Mouse (Mus musculus): Measurements from ENCODE around the gene Gm48552.

Gm48552 gene

GRCm38 (mm10) chr10:81421797-81422100 is 32.9 kb downstream of the Gm48552 start:
- Histone ChIP-seq H3K36me3 (ENCODE audit: control insufficient read depth, insufficient read depth, low read length, poor library complexity, severe bottlenecking) (no peaks in the 10 kb centered on the region), H3K27me3 (ENCODE audit: control insufficient read depth, insufficient read depth, low read length, poor library complexity, severe bottlenecking) (peaks cover 2% of the 10 kb centered on the region; the same call in 1 of the 2 replicates)
- DNase-seq (ENCODE audit: low read depth, low spot score) = no peak

- DNase-seq (ENCODE audit: low read depth, low spot score) = no peak
- Histone ChIP-seq H3K27me3 (ENCODE audit: control insufficient read depth, insufficient read depth, low read length, poor library complexity, severe bottlenecking) (peaks cover 2% of the 10 kb centered on the region; the same call in 1 of the 2 replicates), H3K36me3 (ENCODE audit: control insufficient read depth, insufficient read depth, low read length, poor library complexity, severe bottlenecking) (no peaks in the 10 kb centered on the region)
Measured at GRCm38 (mm10) chr10:81422191-81422590, 33.4 kb downstream of the Gm48552 start.

GRCm38 (mm10) chr10:81422661-81423217 is 33.9 kb downstream of the Gm48552 start:
- no peaks in the 10 kb centered on the region for H3K36me3 ChIP-seq (ENCODE audit: control insufficient read depth, insufficient read depth, low read length, poor library complexity, severe bottlenecking)
- H3K27me3 ChIP-seq (ENCODE audit: control insufficient read depth, insufficient read depth, low read length, poor library complexity, severe bottlenecking) = peaks cover 2% of the 10 kb centered on the region; the same call in 1 of the 2 replicates
- DNase-seq (ENCODE audit: low read depth, low spot score) = no peak

- Histone ChIP-seq H3K27me3 (ENCODE audit: control insufficient read depth, insufficient read depth, low read length, poor library complexity, severe bottlenecking) (peaks cover 2% of the 10 kb centered on the region; the same call in 1 of the 2 replicates), H3K36me3 (ENCODE audit: control insufficient read depth, insufficient read depth, low read length, poor library complexity, severe bottlenecking) (no peaks in the 10 kb centered on the region)
- no peak for DNase-seq (ENCODE audit: low read depth, low spot score)
Measured at GRCm38 (mm10) chr10:81423476-81424245, 34.9 kb downstream of the Gm48552 start.

- Histone ChIP-seq H3K27me3 (ENCODE audit: control insufficient read depth, insufficient read depth, low read length, poor library complexity, severe bottlenecking) (peaks cover 2% of the 10 kb centered on the region; the same call in 1 of the 2 replicates), H3K36me3 (ENCODE audit: control insufficient read depth, insufficient read depth, low read length, poor library complexity, severe bottlenecking) (no peaks in the 10 kb centered on the region)
- DNase-seq (ENCODE audit: low read depth, low spot score) = no peak
Measured at GRCm38 (mm10) chr10:81424246-81425051, 35.6 kb downstream of the Gm48552 start.

GRCm38 (mm10) chr10:81425236-81425850 is 36.5 kb downstream of the Gm48552 start:
- Histone ChIP-seq H3K27me3 (ENCODE audit: control insufficient read depth, insufficient read depth, low read length, poor library complexity, severe bottlenecking) (peaks cover 2% of the 10 kb centered on the region; the same call in 1 of the 2 replicates), H3K36me3 (ENCODE audit: control insufficient read depth, insufficient read depth, low read length, poor library complexity, severe bottlenecking) (no peaks in the 10 kb centered on the region)
- DNase-seq (ENCODE audit: low read depth, low spot score) = no peak

GRCm38 (mm10) chr10:81426081-81426671 is 37.4 kb downstream of the Gm48552 start:
- Histone ChIP-seq H3K27me3 (ENCODE audit: control insufficient read depth, insufficient read depth, low read length, poor library complexity, severe bottlenecking) (peaks cover 2% of the 10 kb centered on the region; the same call in 1 of the 2 replicates), H3K36me3 (ENCODE audit: control insufficient read depth, insufficient read depth, low read length, poor library complexity, severe bottlenecking) (no peaks in the 10 kb centered on the region)
- DNase-seq (ENCODE audit: low read depth, low spot score) = no peak

GRCm38 (mm10) chr10:81426897-81427296 is 38.1 kb downstream of the Gm48552 start:
- Histone ChIP-seq H3K36me3 (ENCODE audit: control insufficient read depth, insufficient read depth, low read length, poor library complexity, severe bottlenecking) (no peaks in the 10 kb centered on the region), H3K27me3 (ENCODE audit: control insufficient read depth, insufficient read depth, low read length, poor library complexity, severe bottlenecking) (peaks cover 2% of the 10 kb centered on the region; the same call in 1 of the 2 replicates)
- DNase-seq (ENCODE audit: low read depth, low spot score) = no peak

- Histone ChIP-seq H3K36me3 (ENCODE audit: control insufficient read depth, insufficient read depth, low read length, poor library complexity, severe bottlenecking) (no peaks in the 10 kb centered on the region), H3K27me3 (ENCODE audit: control insufficient read depth, insufficient read depth, low read length, poor library complexity, severe bottlenecking) (peaks cover 2% of the 10 kb centered on the region; the same call in 1 of the 2 replicates)
- no peak for DNase-seq (ENCODE audit: low read depth, low spot score)
Measured at GRCm38 (mm10) chr10:81427327-81427726, 38.5 kb downstream of the Gm48552 start.

GRCm38 (mm10) chr10:81427804-81428506 is 39.1 kb downstream of the Gm48552 start:
- no peak for DNase-seq (ENCODE audit: low read depth, low spot score)
- H3K27me3 ChIP-seq (ENCODE audit: control insufficient read depth, insufficient read depth, low read length, poor library complexity, severe bottlenecking) = peaks cover 2% of the 10 kb centered on the region; the same call in 1 of the 2 replicates
- H3K36me3 ChIP-seq (ENCODE audit: control insufficient read depth, insufficient read depth, low read length, poor library complexity, severe bottlenecking) = no peaks in the 10 kb centered on the region

GRCm38 (mm10) chr10:81428507-81428870 is 39.7 kb downstream of the Gm48552 start:
- Histone ChIP-seq H3K27me3 (ENCODE audit: control insufficient read depth, insufficient read depth, low read length, poor library complexity, severe bottlenecking) (peaks cover 2% of the 10 kb centered on the region; the same call in 1 of the 2 replicates), H3K36me3 (ENCODE audit: control insufficient read depth, insufficient read depth, low read length, poor library complexity, severe bottlenecking) (no peaks in the 10 kb centered on the region)
- DNase-seq (ENCODE audit: low read depth, low spot score) = no peak

- Histone ChIP-seq H3K27me3 (ENCODE audit: control insufficient read depth, insufficient read depth, low read length, poor library complexity, severe bottlenecking) (peaks cover 2% of the 10 kb centered on the region; the same call in 1 of the 2 replicates), H3K36me3 (ENCODE audit: control insufficient read depth, insufficient read depth, low read length, poor library complexity, severe bottlenecking) (no peaks in the 10 kb centered on the region)
- no peak for DNase-seq (ENCODE audit: low read depth, low spot score)
Measured at GRCm38 (mm10) chr10:81429092-81429491, 40.3 kb downstream of the Gm48552 start.

- peaks cover 2% of the 10 kb centered on the region; the same call in 1 of the 2 replicates for H3K27me3 ChIP-seq (ENCODE audit: control insufficient read depth, insufficient read depth, low read length, poor library complexity, severe bottlenecking)
- DNase-seq (ENCODE audit: low read depth, low spot score) = peak; percentile 88
- H3K36me3 ChIP-seq (ENCODE audit: control insufficient read depth, insufficient read depth, low read length, poor library complexity, severe bottlenecking) = no peaks in the 10 kb centered on the region
Measured at GRCm38 (mm10) chr10:81429605-81430061, 40.8 kb downstream of the Gm48552 start.

Measured in splenic B cell, adult 2 months (primary cell).